Mouse (Mus musculus) CD4-positive, CD25-positive, alpha-beta regulatory T cell, adult 2 months (primary cell): ENCODE results near the gene Slc17a5.

Experiments
- DNase-seq: peaks from one replicate; pipeline ENCODE4 v3.0.0-alpha.2; 2012; ENCODE audit warnings: low read depth, low spot score

Gene Slc17a5

GRCm38 (mm10) chr9:78559479-78559878, 28.4 kb downstream of the Slc17a5 start:
- no peak for DNase-seq

GRCm38 (mm10) chr9:78558586-78559214, 29.1 kb downstream of the Slc17a5 start:
- no peak for DNase-seq

- no peak for DNase-seq
Measured at GRCm38 (mm10) chr9:78557041-78557440, 30.8 kb downstream of the Slc17a5 start.

DNA sequence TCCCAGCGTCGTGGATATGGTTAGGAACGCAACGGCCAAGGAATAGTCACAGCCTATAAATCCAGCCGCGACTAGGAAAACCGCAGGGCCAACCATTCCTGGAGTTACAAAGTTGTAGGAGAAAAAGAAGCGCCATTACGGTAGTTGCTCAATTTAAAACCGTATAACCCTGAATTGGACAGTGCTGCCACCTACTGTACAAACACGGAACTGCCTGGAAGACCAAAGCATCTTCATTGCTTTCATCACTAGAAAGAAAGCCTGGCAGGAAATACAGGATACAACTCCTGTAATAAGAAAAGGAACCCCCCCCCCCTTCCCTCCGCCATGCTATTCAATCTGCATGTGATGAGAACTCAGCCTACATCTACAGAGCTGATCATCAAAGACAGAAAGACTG, 34.9 kb downstream of the Slc17a5 start:
- DNase-seq: peak; percentile 83

DNA sequence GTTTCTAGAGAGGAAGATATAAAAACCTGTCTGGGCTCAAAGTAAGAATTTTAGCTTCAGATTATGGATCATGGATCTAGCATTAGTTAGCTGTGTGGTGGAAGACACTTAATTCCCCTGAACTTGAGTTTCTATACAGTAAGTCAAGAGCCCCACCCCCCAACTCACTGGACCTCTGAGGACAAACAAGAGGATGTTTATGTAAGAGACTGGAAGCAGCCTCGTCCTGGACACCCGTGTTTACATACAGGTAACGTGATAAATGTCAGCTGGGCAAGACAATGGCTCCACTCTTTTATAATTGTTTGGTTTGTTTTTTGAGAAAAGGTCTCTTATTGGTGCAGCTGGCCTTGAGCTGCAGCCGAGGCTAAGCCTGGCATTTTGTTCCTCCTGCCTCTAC, 36.1 kb downstream of the Slc17a5 start:
- no peak for DNase-seq

- DNase-seq: no peak
Measured at GRCm38 (mm10) chr9:78547742-78548141, 40.1 kb downstream of the Slc17a5 start.

- DNase-seq: no peak
Measured at GRCm38 (mm10) chr9:78546944-78547343, 40.9 kb downstream of the Slc17a5 start.

GRCm38 (mm10) chr9:78541758-78542157, 46.1 kb downstream of the Slc17a5 start:
- DNase-seq: no peak

GRCm38 (mm10) chr9:78538421-78538820, 49.4 kb downstream of the Slc17a5 start:
- DNase-seq: no peak

- DNase-seq: no peak
Measured at GRCm38 (mm10) chr9:78537154-78537873, 50.5 kb downstream of the Slc17a5 start.

- DNase-seq: no peak
Measured at GRCm38 (mm10) chr9:78534606-78535005, 53.2 kb downstream of the Slc17a5 start.

GRCm38 (mm10) chr9:78533296-78533935, 54.4 kb downstream of the Slc17a5 start:
- peak; percentile 64 for DNase-seq

- no peak for DNase-seq
Measured at GRCm38 (mm10) chr9:78532341-78532819, 55.5 kb downstream of the Slc17a5 start.

DNA sequence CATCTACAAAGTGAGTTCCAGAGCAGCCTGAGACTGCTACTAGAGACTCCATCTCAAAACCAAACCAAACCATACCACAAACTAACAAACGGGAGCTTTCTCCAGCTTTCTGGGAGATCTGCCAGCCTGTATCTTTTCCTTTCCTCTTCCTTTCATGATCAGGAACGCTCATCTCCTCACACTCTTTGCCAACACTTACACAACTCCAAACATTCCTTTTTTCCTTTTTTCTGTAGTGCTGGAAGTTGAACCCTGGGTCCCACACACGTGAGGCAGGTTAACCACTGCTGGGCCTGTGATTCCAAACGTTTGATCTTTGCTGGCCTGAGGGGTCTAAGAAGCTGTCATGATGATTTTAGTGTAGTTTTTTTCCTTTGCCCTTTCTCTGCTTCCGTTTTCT, 56.0 kb downstream of the Slc17a5 start:
- DNase-seq: no peak

GRCm38 (mm10) chr9:78527767-78528381, 60.0 kb downstream of the Slc17a5 start:
- peak; percentile 90 for DNase-seq

- DNase-seq: peak; percentile 88
Measured at GRCm38 (mm10) chr9:78527301-78527761, 60.5 kb downstream of the Slc17a5 start.

DNA sequence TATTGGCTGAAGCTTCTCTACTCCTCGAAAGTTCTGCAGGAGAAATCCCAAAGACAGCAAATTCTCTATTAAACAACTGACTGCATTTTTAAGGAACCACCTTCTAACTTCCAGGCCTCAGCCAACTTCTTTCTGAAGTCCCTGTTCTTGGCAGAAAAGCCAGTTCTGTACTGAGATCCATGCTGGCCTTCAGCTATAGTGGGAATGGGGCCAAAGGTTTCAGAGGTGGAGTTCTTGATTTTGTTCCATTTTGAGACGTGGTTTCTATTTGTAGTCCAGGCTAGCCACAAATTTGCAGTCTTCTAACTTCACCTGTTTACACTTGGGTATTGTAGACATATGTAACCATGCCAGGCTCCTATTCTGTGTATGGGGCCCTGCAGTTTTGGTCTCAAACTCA, 61.6 kb downstream of the Slc17a5 start:
- no peak for DNase-seq

- no peak for DNase-seq
Measured at GRCm38 (mm10) chr9:78525451-78526135, 62.2 kb downstream of the Slc17a5 start.

GRCm38 (mm10) chr9:78521689-78522088, 66.2 kb downstream of the Slc17a5 start:
- DNase-seq: peak; percentile 81

DNA sequence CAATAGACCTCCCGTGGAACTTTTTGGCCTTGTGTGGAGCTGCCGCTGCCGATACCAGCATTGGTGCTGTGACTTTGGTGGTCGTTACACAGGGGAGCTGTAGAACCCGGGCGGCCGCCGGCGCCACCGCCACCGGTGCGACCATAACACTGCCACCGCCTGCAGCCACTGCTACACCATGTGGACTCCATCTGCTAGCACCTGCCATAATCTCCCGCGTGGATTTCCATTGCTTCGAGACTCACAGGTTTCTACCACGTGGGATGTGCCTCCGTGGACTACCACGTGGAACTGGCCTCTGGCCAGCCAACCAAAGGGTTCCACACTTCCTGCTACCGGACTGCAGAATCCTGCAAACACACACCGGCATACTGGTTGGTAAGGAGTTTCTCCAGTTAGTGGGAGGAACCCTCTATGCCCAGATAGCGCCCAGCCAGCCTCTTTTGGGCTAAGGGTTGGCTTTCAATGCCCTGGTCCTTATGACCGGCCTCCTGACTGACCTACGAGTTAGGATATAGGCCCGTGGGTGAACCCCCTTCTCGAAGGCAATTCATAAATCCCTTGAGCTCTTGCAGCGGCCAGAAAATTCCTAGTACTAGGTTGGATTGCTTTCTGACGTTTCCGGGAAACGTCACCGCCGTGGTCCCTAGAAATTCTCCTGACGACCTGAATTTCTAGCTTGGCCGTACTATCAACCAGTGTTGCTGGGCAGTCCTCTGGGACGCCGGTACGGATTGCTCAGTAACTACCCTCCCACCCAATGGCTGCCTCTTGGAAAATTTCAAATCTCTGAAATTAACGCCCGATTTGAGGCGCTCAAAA, 66.8 kb downstream of the Slc17a5 start:
- peak; percentile 34 for DNase-seq
